Mouse (Mus musculus) MEL (cell line): Measurements from ENCODE around the gene Cryba1. TPM values are rescaled to one million over a fixed set of nuclear protein-coding genes. Genes with fewer than 3 reads are reported as not detected.

ENCODE experiments used
- DNase-seq: peaks from one replicate; pipeline ENCODE4 v3.0.0; 2011; ENCODE audit warnings: low read depth, low spot score
- H3K27ac ChIP-seq: 2 replicates; pipeline ENCODE4 v1.5.1; 2012; ENCODE audit warnings: low read depth, mild to moderate bottlenecking, control low read depth, low read length, moderate library complexity; ENCODE audit not compliant: control insufficient read depth
- H3K27me3 ChIP-seq, 2 experiments: fragments of 150-350 bp in 1 of 2; sonication (generic) in 1 of 2; 2 replicates each; pipeline ENCODE4 v1.6.1; 2012; ENCODE audit warnings: low read length in 2 of 2, mild to moderate bottlenecking in 2 of 2, improper control_type of control experiment in 1 of 2, moderate library complexity in 1 of 2; ENCODE audit not compliant: insufficient read depth in 2 of 2, control insufficient read depth in 1 of 2
- H3K36me3 ChIP-seq, 2 experiments: 2 replicates each; pipeline ENCODE4 v1.6.1; 2012 to 2014; ENCODE audit warnings: low read length in 2 of 2, improper control_type of control experiment in 1 of 2, inconsistent platforms in 1 of 2, mild to moderate bottlenecking in 1 of 2; ENCODE audit not compliant: insufficient read depth in 2 of 2, control insufficient read depth in 1 of 2
- H3K4me1 ChIP-seq, 2 experiments: fragments of 150-350 bp in 1 of 2; sonication (generic) in 1 of 2; 2 replicates each; pipeline ENCODE4 v1.6.1; 2012; ENCODE audit warnings: low read length in 2 of 2, improper control_type of control experiment in 1 of 2, mild to moderate bottlenecking in 1 of 2; ENCODE audit not compliant: insufficient read depth in 2 of 2, control insufficient read depth in 1 of 2
- H3K4me3 ChIP-seq, 2 experiments: fragments of 150-350 bp in 1 of 2; sonication (generic) in 1 of 2; 2 replicates each; pipeline ENCODE4 v1.5.1; 2012; ENCODE audit warnings: low read depth in 2 of 2, low read length in 2 of 2, mild to moderate bottlenecking in 2 of 2, moderate library complexity in 2 of 2, control low read depth in 1 of 2, improper control_type of control experiment in 1 of 2; ENCODE audit not compliant: control insufficient read depth in 1 of 2, insufficient read depth in 1 of 2
- H3K79me2 ChIP-seq: 2 replicates; pipeline ENCODE4 v1.6.1; 2012; ENCODE audit warnings: mild to moderate bottlenecking, low read length, moderate library complexity; ENCODE audit not compliant: control insufficient read depth, poor library complexity, insufficient read depth
- H3K9ac ChIP-seq: 2 replicates; pipeline ENCODE4 v1.6.1; 2012; ENCODE audit warnings: low read depth, mild to moderate bottlenecking, control low read depth, low read length, moderate library complexity; ENCODE audit not compliant: control insufficient read depth, poor library complexity, severe bottlenecking
- H3K9me3 ChIP-seq: fragments of 150-350 bp; sonication (generic); replicated peaks from 2 replicates; pipeline ENCODE4 v1.6.1; 2012; ENCODE audit warnings: mild to moderate bottlenecking, low read length, improper control_type of control experiment, moderate library complexity; ENCODE audit not compliant: insufficient read depth
- CTCF ChIP-seq, 3 experiments: IDR thresholded peaks in 2 of 3; conservative IDR thresholded peaks in 1 of 3; 2 replicates each; pipeline ENCODE4 v1.5.1; 2011 to 2012; ENCODE audit warnings: low read length in 3 of 3, low read depth in 2 of 3, mild to moderate bottlenecking in 2 of 3, improper control_type of control experiment in 1 of 3, inconsistent platforms in 1 of 3, mixed read lengths in 1 of 3, moderate library complexity in 1 of 3; ENCODE audit not compliant: control insufficient read depth in 1 of 3, insufficient read depth in 1 of 3, poor library complexity in 1 of 3, severe bottlenecking in 1 of 3
- EP300 ChIP-seq, 2 experiments: IDR thresholded peaks; 2 replicates each; pipeline ENCODE4 v1.6.1; 2011; ENCODE audit warnings: improper control_type of control experiment in 2 of 2, low read length in 2 of 2, low read depth in 1 of 2, mild to moderate bottlenecking in 1 of 2
- ETS1 ChIP-seq: IDR thresholded peaks from 2 replicates; pipeline ENCODE4 v1.6.1; 2012; ENCODE audit warnings: low read depth, mild to moderate bottlenecking, inconsistent platforms, low read length, improper control_type of control experiment, moderate library complexity
- GATA1 ChIP-seq: IDR thresholded peaks from 2 replicates; pipeline ENCODE4 v1.6.1; 2011; ENCODE audit warnings: low read depth, low read length, improper control_type of control experiment
- MAFK ChIP-seq: IDR thresholded peaks from 2 replicates; pipeline ENCODE4 v1.6.1; 2011; ENCODE audit warnings: low read depth, mild to moderate bottlenecking, low read length, improper control_type of control experiment, borderline replicate concordance
- MAX ChIP-seq: IDR thresholded peaks from 2 replicates; pipeline ENCODE4 v1.6.1; 2011; ENCODE audit warnings: low read length, improper control_type of control experiment
- MAZ ChIP-seq: IDR thresholded peaks from 2 replicates; pipeline ENCODE4 v1.6.1; 2012; ENCODE audit warnings: low read depth, mild to moderate bottlenecking, inconsistent platforms, low read length, improper control_type of control experiment
- MEF2A ChIP-seq: IDR thresholded peaks from 2 replicates; pipeline ENCODE4 v1.6.1; 2014; ENCODE audit warnings: low read depth, mild to moderate bottlenecking, inconsistent platforms, low read length, improper control_type of control experiment; ENCODE audit not compliant: poor library complexity, insufficient replicate concordance, severe bottlenecking; ENCODE audit errors: extremely low read depth
- NELFE ChIP-seq: IDR thresholded peaks from 2 replicates; pipeline ENCODE4 v1.6.1; 2011; ENCODE audit warnings: low read depth, low read length, improper control_type of control experiment
- SMC3 ChIP-seq: IDR thresholded peaks from 2 replicates; pipeline ENCODE4 v1.6.1; 2011; ENCODE audit warnings: low read depth, low read length, improper control_type of control experiment
- USF1 ChIP-seq: IDR thresholded peaks from 2 replicates; pipeline ENCODE4 v1.6.1; 2014; ENCODE audit warnings: low read depth, mild to moderate bottlenecking, inconsistent platforms, low read length, improper control_type of control experiment, moderate library complexity
- USF2 ChIP-seq, 2 experiments: IDR thresholded peaks; 2 replicates each; pipeline ENCODE4 v1.6.1; 2011 to 2012; ENCODE audit warnings: improper control_type of control experiment in 2 of 2, low read length in 2 of 2, borderline replicate concordance in 1 of 2, inconsistent platforms in 1 of 2, low read depth in 1 of 2, mild to moderate bottlenecking in 1 of 2; ENCODE audit not compliant: insufficient read depth in 1 of 2
- ZKSCAN1 ChIP-seq: IDR thresholded peaks from 2 replicates; pipeline ENCODE4 v1.6.1; 2012; ENCODE audit warnings: low read depth, mild to moderate bottlenecking, inconsistent platforms, low read length, improper control_type of control experiment, moderate library complexity
- ZNF384 ChIP-seq: IDR thresholded peaks from 2 replicates; pipeline ENCODE4 v1.6.1; 2012; ENCODE audit warnings: low read depth, mild to moderate bottlenecking, inconsistent platforms, low read length, improper control_type of control experiment
- polyA plus RNA-seq, 2 experiments: library from polyadenylated mRNA; stranded (reverse) in 1 of 2; unstranded in 1 of 2; fragments of >175 nt in 1 of 2; fragments of >200 nt in 1 of 2; gene quantifications; 2 replicates each; pipeline versions ENCODE4 v1.2.1 to v1.2.4; 2012; ENCODE audit warnings: low replicate concordance in 2 of 2, low read depth in 1 of 2; ENCODE audit not compliant: insufficient read length in 2 of 2, insufficient read depth in 1 of 2, missing spikeins in 1 of 2
- total RNA-seq: library from RNA; depleted of rRNA; stranded (reverse); fragments of 300-350 nt; gene quantifications from 2 replicates; pipeline ENCODE4 v1.2.3, GENCODE M21; 2012

The Cryba1 gene
- total and polyA plus RNA-seq, 3 experiments, result not detected

DNA sequence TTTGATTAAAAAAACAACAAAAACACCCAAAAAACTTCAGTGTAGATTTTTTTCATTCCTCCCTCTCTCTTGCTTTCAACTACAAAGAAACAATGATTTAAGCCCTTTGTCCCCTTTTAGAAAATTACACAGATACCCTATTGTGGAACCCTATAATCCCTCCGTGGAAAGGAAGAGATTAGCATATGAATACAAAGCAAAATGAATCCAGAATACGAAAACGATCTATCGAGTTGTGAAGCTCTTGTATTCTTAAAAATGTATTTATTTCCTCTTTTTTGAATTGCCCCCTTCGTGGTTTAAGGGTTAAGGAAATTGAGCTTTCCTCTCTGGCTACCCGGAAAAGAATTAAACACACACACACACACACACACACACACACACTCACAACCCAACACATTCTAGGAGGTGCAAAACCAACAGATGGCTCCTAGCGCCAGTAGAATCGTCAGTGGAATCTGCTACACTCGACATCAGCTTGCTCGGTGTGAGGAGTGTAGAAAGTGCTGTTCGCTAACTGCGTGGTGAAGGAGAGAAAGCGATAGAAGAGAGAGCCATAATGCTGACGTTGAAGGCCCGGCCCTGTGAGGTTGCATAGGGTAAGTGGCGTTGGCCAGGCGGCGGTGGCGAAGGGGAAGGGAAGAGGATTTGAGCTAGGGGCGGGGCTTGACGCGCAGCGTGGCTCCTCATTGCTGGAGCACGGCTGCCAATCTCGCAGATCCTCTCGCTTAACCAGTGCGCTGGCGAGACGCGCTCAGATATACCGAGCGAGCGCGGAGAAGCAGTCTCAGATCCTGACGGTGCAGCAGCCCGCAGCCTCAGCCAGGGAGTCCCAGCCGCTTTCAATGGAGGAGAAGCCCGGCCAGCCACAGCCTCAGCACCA, 39.5 kb downstream of the Cryba1 start, which contains the start of gene Nufip2 (continued):
- TF ChIP-seq USF2 (IDR thresholded peaks at IDR 0.05; ENCODE audit: borderline replicate concordance in 1 of 2, insufficient read depth in 1 of 2, low read depth in 1 of 2, low read length in 2 of 2) (no peak), USF1 (peak; percentile 46), GATA1 (no peak), MAFK (peak; percentile 67; the same call in 1 of the 2 replicates), MAZ (peak; percentile 85)

GRCm38 (mm10) chr11:77684896-77685295, 40.2 kb downstream of the Cryba1 start:
- Histone ChIP-seq H3K27me3 (no peaks in the 10 kb centered on the region), H3K27ac (no peak overlapping the region), H3K9me3 (no peaks in the 10 kb centered on the region), H3K4me1 (peaks cover 4 to 11% of the 10 kb centered on the region in 2 experiments; a peak in 3 of 4 replicates), H3K36me3 (peaks cover 15 to 18% of the 10 kb centered on the region in 2 experiments), H3K9ac (peak overlapping the region; percentile 68), H3K79me2 (peaks cover 33% of the 10 kb centered on the region), H3K4me3 (peak overlapping the region in 1 of 2 experiments; percentile 71; a peak in 2 of 4 replicates)
- TF ChIP-seq GATA1 (0 out of 2 replicates have a peak, but pooled peaks have one; percentile 31), ZNF384 (no peak)
- peak; percentile 54 for DNase-seq

- no peak for TF ChIP-seq ZKSCAN1
- no peak for TF ChIP-seq ZNF384
- no peak for TF ChIP-seq SMC3
- no peak for TF ChIP-seq MAX
- TF ChIP-seq NELFE, result no peak
- TF ChIP-seq EP300 (IDR thresholded peaks at IDR 0.05; ENCODE audit: low read depth in 1 of 2, low read length in 2 of 2), result no peak
- no peak for TF ChIP-seq ETS1
- TF ChIP-seq CTCF (IDR thresholded peaks at IDR 0.05 in 2 of 3, conservative IDR thresholded peaks at IDR 0.05 in 1 of 3; ENCODE audit: control insufficient read depth in 1 of 3, insufficient read depth in 1 of 3, low read depth in 2 of 3, low read length in 3 of 3, poor library complexity in 1 of 3, severe bottlenecking in 1 of 3), result no peak
- TF ChIP-seq MEF2A, result no peak
- TF ChIP-seq, all 39 proteins: peak for 0
- no peaks in the 10 kb centered on the region for H3K9me3 ChIP-seq
These were observed 45.1 kb downstream of the Cryba1 start for GRCm38 (mm10) chr11:77680018-77680417.

More at GRCm38 (mm10) chr11:77680018-77680417, 45.1 kb downstream of the Cryba1 start:
- no peaks in the 10 kb centered on the region for H3K27me3 ChIP-seq
- no peak overlapping the region for H3K9ac ChIP-seq
- H3K79me2 ChIP-seq, result no peaks in the 10 kb centered on the region
- no peak overlapping the region for H3K27ac ChIP-seq
- H3K4me1 ChIP-seq, result no peaks in the 10 kb centered on the region
- no peaks in the 10 kb centered on the region for H3K36me3 ChIP-seq
- no peak for DNase-seq
- no peak overlapping the region for H3K4me3 ChIP-seq
